Mouse (Mus musculus): ENCODE data around the gene Slc7a5. TPM values are rescaled to one million over a fixed set of nuclear protein-coding genes. Genes with fewer than 3 reads are reported as not detected.
A peak's percentile ranks its signal among the peaks of the same experiment; 100 is the strongest.

The Slc7a5 gene
- total and polyA plus RNA-seq, 3 experiments = 110 to 291 (median 207) TPM

GRCm38 (mm10) chr8:121887547-121887946 is 19.9 kb downstream of the Slc7a5 start:
- H3K79me2 ChIP-seq (replicated peaks; ENCODE audit: control insufficient read depth, extremely low read depth, insufficient read depth, poor library complexity, severe bottlenecking) = peaks cover 38% of the 10 kb centered on the region
- peaks cover 100% of the 10 kb centered on the region in 2 experiments for H3K36me3 ChIP-seq (replicated peaks in 1 of 2; ENCODE audit: control insufficient read depth in 1 of 2, insufficient read depth in 1 of 2, low read length in 1 of 2)
- H3K27ac ChIP-seq (ENCODE audit: insufficient read depth, low read depth) = no peak overlapping the region
- TF ChIP-seq TBP (conservative IDR thresholded peaks at IDR 0.05; ENCODE audit: low read depth, low read length) (no peak), ZNF384 (IDR thresholded peaks at IDR 0.05; ENCODE audit: low read depth, low read length) (no peak), IRF4 (IDR thresholded peaks at IDR 0.05; ENCODE audit: low read depth, low read length) (no peak), UBTF (IDR thresholded peaks at IDR 0.05; ENCODE audit: low read depth, low read length) (no peak)
- no peaks in the 10 kb centered on the region for H3K27me3 ChIP-seq (replicated peaks)
- no peak overlapping the region for H3K9ac ChIP-seq (ENCODE audit: insufficient read depth, low read depth)
- no peak overlapping the region for H3K4me3 ChIP-seq (replicated peaks in 1 of 3; ENCODE audit: low read depth in 2 of 3, low read length in 2 of 3, poor library complexity in 1 of 3)
- H3K4me1 ChIP-seq (ENCODE audit: control insufficient read depth in 1 of 2, insufficient read depth in 2 of 2) = peaks cover 0 to 38% of the 10 kb centered on the region in 2 experiments; a peak in 3 of 4 replicates
- in situ Hi-C loops (cut with MboI; ENCODE audit: low pct_ligation_motif_present, low pct_unique_long_range_greater_than_20kb, low sequenced_read_pairs) (no loop called here), dilution Hi-C loops (cut with MboI; ENCODE audit: extremely low pct_ligation_motif_present, extremely low pct_unique_long_range_greater_than_20kb, low sequenced_read_pairs) (no loop called here)
- no peak for DNase-seq (ENCODE audit: extremely low read depth)
- no peak overlapping the region for H3K4me2 ChIP-seq (ENCODE audit: insufficient read depth, low read depth, poor library complexity, severe bottlenecking)
- no peaks in the 10 kb centered on the region for H3K9me3 ChIP-seq (replicated peaks; ENCODE audit: low read length)

GRCm38 (mm10) chr8:121885433-121885832 is 22.1 kb downstream of the Slc7a5 start:
- Histone ChIP-seq H3K4me1 (ENCODE audit: control insufficient read depth in 1 of 2, insufficient read depth in 2 of 2) (peaks cover 0 to 39% of the 10 kb centered on the region in 2 experiments; a peak in 3 of 4 replicates), H3K4me2 (ENCODE audit: insufficient read depth, low read depth, poor library complexity, severe bottlenecking) (no peak overlapping the region), H3K27ac (ENCODE audit: insufficient read depth, low read depth) (no peak overlapping the region), H3K4me3 (replicated peaks in 1 of 3; ENCODE audit: low read depth in 2 of 3, low read length in 2 of 3, poor library complexity in 1 of 3) (no peak overlapping the region), H3K9me3 (replicated peaks; ENCODE audit: low read length) (no peaks in the 10 kb centered on the region), H3K27me3 (replicated peaks) (no peaks in the 10 kb centered on the region), H3K36me3 (replicated peaks in 1 of 2; ENCODE audit: control insufficient read depth in 1 of 2, insufficient read depth in 1 of 2, low read length in 1 of 2) (peaks cover 99 to 100% of the 10 kb centered on the region in 2 experiments), H3K79me2 (replicated peaks; ENCODE audit: control insufficient read depth, extremely low read depth, insufficient read depth, poor library complexity, severe bottlenecking) (peaks cover 18% of the 10 kb centered on the region), H3K9ac (ENCODE audit: insufficient read depth, low read depth) (no peak overlapping the region)
- dilution Hi-C loops (cut with MboI; ENCODE audit: extremely low pct_ligation_motif_present, extremely low pct_unique_long_range_greater_than_20kb, low sequenced_read_pairs) (no loop called here), in situ Hi-C loops (cut with MboI; ENCODE audit: low pct_ligation_motif_present, low pct_unique_long_range_greater_than_20kb, low sequenced_read_pairs) (no loop called here)
- no peak for DNase-seq (ENCODE audit: extremely low read depth)
- TF ChIP-seq POLR2A (IDR thresholded peaks at IDR 0.05; ENCODE audit: low read depth, low read length) (0 out of 2 replicates have a peak, but pooled peaks have one; percentile 18), KAT2A (IDR thresholded peaks at IDR 0.05; ENCODE audit: insufficient replicate concordance, low read length) (no peak)

GRCm38 (mm10) chr8:121885001-121885400 is 22.5 kb downstream of the Slc7a5 start:
- peaks cover 99 to 100% of the 10 kb centered on the region in 2 experiments for H3K36me3 ChIP-seq (replicated peaks in 1 of 2; ENCODE audit: control insufficient read depth in 1 of 2, insufficient read depth in 1 of 2, low read length in 1 of 2)
- in situ Hi-C loops (cut with MboI; ENCODE audit: low pct_ligation_motif_present, low pct_unique_long_range_greater_than_20kb, low sequenced_read_pairs) = no loop called here
- TF ChIP-seq SMC3 (IDR thresholded peaks at IDR 0.05; ENCODE audit: low read depth, low read length) (no peak), ZC3H11A (IDR thresholded peaks at IDR 0.05; ENCODE audit: low read depth, low read length) (no peak), POLR2A (IDR thresholded peaks at IDR 0.05; ENCODE audit: low read depth, low read length) (peak; percentile 25; the same call in 1 of the 2 replicates)

More at GRCm38 (mm10) chr8:121885001-121885400, 22.5 kb downstream of the Slc7a5 start:
- no peak for DNase-seq (ENCODE audit: extremely low read depth)
- H3K4me1 ChIP-seq (ENCODE audit: control insufficient read depth in 1 of 2, insufficient read depth in 2 of 2) = peaks cover 0 to 42% of the 10 kb centered on the region in 2 experiments; a peak in 3 of 4 replicates
- peaks cover 15% of the 10 kb centered on the region for H3K79me2 ChIP-seq (replicated peaks; ENCODE audit: control insufficient read depth, extremely low read depth, insufficient read depth, poor library complexity, severe bottlenecking)
- no peak overlapping the region for H3K4me2 ChIP-seq (ENCODE audit: insufficient read depth, low read depth, poor library complexity, severe bottlenecking)
- dilution Hi-C loops (cut with MboI; ENCODE audit: extremely low pct_ligation_motif_present, extremely low pct_unique_long_range_greater_than_20kb, low sequenced_read_pairs) = no loop called here
- H3K27ac ChIP-seq (ENCODE audit: insufficient read depth, low read depth) = no peak overlapping the region
- H3K9ac ChIP-seq (ENCODE audit: insufficient read depth, low read depth) = no peak overlapping the region
- no peak overlapping the region for H3K4me3 ChIP-seq (replicated peaks in 1 of 3; ENCODE audit: low read depth in 2 of 3, low read length in 2 of 3, poor library complexity in 1 of 3)
- H3K9me3 ChIP-seq (replicated peaks; ENCODE audit: low read length) = no peaks in the 10 kb centered on the region
- H3K27me3 ChIP-seq (replicated peaks) = no peaks in the 10 kb centered on the region

Measured in CH12.LX (cell line).